Mouse (Mus musculus): ENCODE data around the gene Gm21454.
"Not testable (repeated sequence)": the region's sequence is repeated elsewhere in the genome, so short reads cannot be mapped to it uniquely, and the experiment has no call there.

Gene Gm21454

DNA sequence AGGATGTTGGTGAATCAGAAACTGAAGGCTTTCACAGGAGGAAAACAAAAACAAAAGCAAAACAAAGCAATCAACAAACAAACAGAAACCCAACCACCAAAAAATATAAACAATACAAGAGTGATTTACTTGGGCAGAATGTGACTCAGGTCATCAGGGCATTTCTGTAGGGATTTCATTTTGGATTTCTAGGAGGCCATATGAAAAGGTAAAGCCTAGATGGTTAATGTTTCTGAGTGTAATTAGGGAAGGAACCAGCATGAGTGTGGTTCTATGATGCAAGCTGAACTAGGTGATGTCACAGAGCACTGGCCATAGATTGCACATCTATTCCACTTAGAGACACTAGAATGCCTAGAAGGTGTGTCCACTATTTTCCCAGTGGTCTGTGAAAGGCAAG, at the start of gene Gm21454, which contains the start of gene Gm21440:
Gene Gm21454, plus strand, starts transcription at position 352 of the 400 bp plus-strand sequence.
Gene Gm21440, plus strand, starts transcription at position 301 of the 400 bp plus-strand sequence.
- not testable (repeated sequence) for DNase-seq (ENCODE audit: low spot score in 2 of 2)

DNA sequence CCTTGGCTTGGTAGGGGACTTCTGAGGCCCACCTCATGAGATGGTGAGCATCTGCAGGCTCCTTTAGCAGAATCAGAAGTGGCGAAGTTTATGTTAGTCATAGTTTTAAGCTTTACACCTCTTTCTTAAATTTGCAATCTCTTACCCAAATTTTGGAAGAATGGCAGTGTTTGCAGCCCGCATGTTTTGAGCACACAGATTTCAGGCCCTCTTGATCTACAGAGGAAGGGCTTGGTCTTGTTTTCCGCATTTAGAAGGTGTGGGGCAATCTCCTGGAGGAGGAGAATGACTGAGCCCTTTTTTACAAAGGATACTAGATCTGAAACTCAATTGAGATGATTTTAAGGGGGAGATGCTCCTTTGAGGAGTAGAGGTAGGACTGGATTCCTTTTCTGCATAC, 28.4 kb upstream of the Gm21454 start, which contains the start of gene Gm21828:
Gene Gm21828, minus strand, starts transcription at position 101 of the 400 bp plus-strand sequence.
- DNase-seq (ENCODE audit: low spot score in 2 of 2), result not testable (repeated sequence)

DNA sequence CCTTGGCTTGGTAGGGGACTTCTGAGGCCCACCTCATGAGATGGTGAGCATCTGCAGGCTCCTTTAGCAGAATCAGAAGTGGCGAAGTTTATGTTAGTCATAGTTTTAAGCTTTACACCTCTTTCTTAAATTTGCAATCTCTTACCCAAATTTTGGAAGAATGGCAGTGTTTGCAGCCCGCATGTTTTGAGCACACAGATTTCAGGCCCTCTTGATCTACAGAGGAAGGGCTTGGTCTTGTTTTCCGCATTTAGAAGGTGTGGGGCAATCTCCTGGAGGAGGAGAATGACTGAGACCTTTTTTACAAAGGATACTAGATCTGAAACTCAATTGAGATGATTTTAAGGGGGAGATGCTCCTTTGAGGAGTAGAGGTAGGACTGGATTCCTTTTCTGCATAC, 96.7 kb downstream of the Gm21454 start, which contains the start of gene Gm21725:
Gene Gm21725, minus strand, starts transcription at position 101 of the 400 bp plus-strand sequence.
- DNase-seq (ENCODE audit: low spot score in 2 of 2), result not testable (repeated sequence)
